Mouse (Mus musculus): ENCODE data around the gene Smarcd3. TPM values are rescaled to one million over a fixed set of nuclear protein-coding genes. Genes with fewer than 3 reads are reported as not detected.

The Smarcd3 gene
- total RNA-seq, 4 experiments from 2014 or later: 85.5 to 92.0 (median 89.1) TPM

GRCm38 (mm10) chr5:24597901-24598569 is 26.2 kb downstream of the Smarcd3 start:
- no peak for DNase-seq (ENCODE audit: low spot score in 2 of 2)

GRCm38 (mm10) chr5:24597221-24597728 is 26.9 kb downstream of the Smarcd3 start:
- DNase-seq (ENCODE audit: low spot score in 2 of 2): peak; percentile 73 to 86

- DNase-seq (ENCODE audit: low spot score in 2 of 2): peak; percentile 76 to 80
These were observed 27.6 kb downstream of the Smarcd3 start for GRCm38 (mm10) chr5:24596519-24597171.

- DNase-seq (ENCODE audit: low spot score in 2 of 2): no peak
These were observed 28.3 kb downstream of the Smarcd3 start for GRCm38 (mm10) chr5:24595786-24596380.

- DNase-seq (ENCODE audit: low spot score in 2 of 2): no peak
These were observed 28.9 kb downstream of the Smarcd3 start for GRCm38 (mm10) chr5:24595261-24595660.

- DNase-seq (ENCODE audit: low spot score in 2 of 2): no peak
These were observed 29.9 kb downstream of the Smarcd3 start for GRCm38 (mm10) chr5:24594346-24594745.

- no peak for DNase-seq (ENCODE audit: low spot score in 2 of 2)
These were observed 30.3 kb downstream of the Smarcd3 start for GRCm38 (mm10) chr5:24593928-24594327.

- DNase-seq (ENCODE audit: low spot score in 2 of 2): no peak
These were observed 31.0 kb downstream of the Smarcd3 start for GRCm38 (mm10) chr5:24593230-24593629.

- no peak for DNase-seq (ENCODE audit: low spot score in 2 of 2)
These were observed 31.6 kb downstream of the Smarcd3 start for GRCm38 (mm10) chr5:24592471-24593160.

GRCm38 (mm10) chr5:24591796-24592470 is 32.3 kb downstream of the Smarcd3 start:
- DNase-seq (ENCODE audit: low spot score in 2 of 2): no peak

- DNase-seq (ENCODE audit: low spot score in 2 of 2): no peak
These were observed 32.9 kb downstream of the Smarcd3 start for GRCm38 (mm10) chr5:24591268-24591721.

- no peak for DNase-seq (ENCODE audit: low spot score in 2 of 2)
These were observed 34.4 kb downstream of the Smarcd3 start for GRCm38 (mm10) chr5:24589511-24590500.

- peak in 1 of 2 experiments; percentile 32 for DNase-seq (ENCODE audit: low spot score in 2 of 2)
These were observed 37.0 kb downstream of the Smarcd3 start for GRCm38 (mm10) chr5:24587200-24587577.

GRCm38 (mm10) chr5:24586547-24587199 is 37.5 kb downstream of the Smarcd3 start, which contains the start of gene Chpf2:
Gene Chpf2 (plus strand): TSS chr5:24586741.
- DNase-seq (ENCODE audit: low spot score in 2 of 2): peak; percentile 73 to 75

- DNase-seq (ENCODE audit: low spot score in 2 of 2): no peak
These were observed 38.1 kb downstream of the Smarcd3 start for GRCm38 (mm10) chr5:24586106-24586505.

- no peak for DNase-seq (ENCODE audit: low spot score in 2 of 2)
These were observed 45.9 kb downstream of the Smarcd3 start for GRCm38 (mm10) chr5:24578109-24578963.

GRCm38 (mm10) chr5:24577183-24577929 is 46.9 kb downstream of the Smarcd3 start, which contains the start of gene Abcf2:
Gene Abcf2 (minus strand): TSS chr5:24577467.
- peak; percentile 100 for DNase-seq (ENCODE audit: low spot score in 2 of 2)
